ENCODE assay signal across 8 mouse cellular contexts in genomic region chr15:77969940-77970469, GRCm38 (mm10). TPM values are rescaled to one million over a fixed set of nuclear protein-coding genes. Genes with fewer than 3 reads are reported as not detected.
DNase-seq lines count a peak whose midpoint lies in the region; ATAC-seq and TF ChIP-seq lines count a peak whose summit lies in the region.

No protein-coding gene starts in this region.

- no peaks in the 10 kb centered on the region for H3K27me3 ChIP-seq in testis, adult 2 months (ENCODE audit: control insufficient read depth, insufficient read depth, low read length)
- no peaks in the 10 kb centered on the region for H3K27me3 ChIP-seq in liver, embryonic 12.5 days (replicated peaks)

- H3K4me2 ChIP-seq in liver, embryonic 12.5 days: peak overlapping the region; percentile 83

- under 1% methylated on average over 15 of the region's 15 CpGs for WGBS in liver, embryonic 12.5 days (ENCODE audit: insufficient replicate concordance)

- peak overlapping the region; percentile 75 for H3K27ac ChIP-seq in testis, adult 2 months (ENCODE audit: control insufficient read depth, insufficient read depth, low read depth, low read length)
- peak overlapping the region; percentile 96 for H3K27ac ChIP-seq in liver, embryonic 12.5 days

- TF ChIP-seq POLR2A in testis, adult 2 months (IDR thresholded peaks at IDR 0.05; ENCODE audit: control insufficient read depth, low read depth, low read length): no peak

- peaks cover 7% of the 10 kb centered on the region for H3K36me3 ChIP-seq in testis, adult 2 months (ENCODE audit: control insufficient read depth, insufficient read depth, low read length)
- H3K36me3 ChIP-seq in liver, embryonic 12.5 days: peaks cover 42% of the 10 kb centered on the region

- no peak for TF ChIP-seq CTCF in testis, adult 2 months (IDR thresholded peaks at IDR 0.05; ENCODE audit: control insufficient read depth, insufficient read depth, insufficient replicate concordance, low read depth, low read length)

- peak overlapping the region; percentile 94 for H3K4me3 ChIP-seq in testis, adult 2 months (ENCODE audit: control insufficient read depth, low read depth, low read length)
- peak overlapping the region; percentile 86 for H3K4me3 ChIP-seq in liver, embryonic 12.5 days

- H3K4me1 ChIP-seq in testis, adult 2 months (ENCODE audit: control insufficient read depth, insufficient read depth, low read length): peaks cover 8% of the 10 kb centered on the region
- peaks cover 85% of the 10 kb centered on the region for H3K4me1 ChIP-seq in liver, embryonic 12.5 days

- peak overlapping the region; percentile 95 for H3K9ac ChIP-seq in liver, embryonic 12.5 days

- no peaks in the 10 kb centered on the region for H3K9me3 ChIP-seq in liver, embryonic 12.5 days (replicated peaks)

- ATAC-seq in liver, embryonic 12.5 days: 0 out of 2 replicates have a peak, but pooled peaks have one; percentile 0

- DNase-seq in cerebellum, adult 11-12 months: peak; percentile 60
- DNase-seq in cerebellum, postnatal 25 days: no peak
- no peak for DNase-seq in testis, postnatal 10 days (ENCODE audit: low spot score)
- DNase-seq in c-Kit-positive CD71-positive TER-119-positive erythroid progenitor cells, embryonic 14.5 days (ENCODE audit: low spot score): no peak
- DNase-seq in frontal cortex, postnatal 36 days (ENCODE audit: low spot score in 2 of 2): no peak
- no peak for DNase-seq in left cerebral cortex, adult 9 months (ENCODE audit: low spot score in 2 of 2)

RNA-seq across cellular contexts. Expression of gene Eif3d, which starts 0.6 kb away (rescaled TPM):
- polyA plus RNA-seq in testis, adult 2 months (2012; rRNA removed): 126 and 139 TPM in 2 replicates
- polyA plus RNA-seq in liver, embryonic 12.5 days (2016; fragmentation: Nextera tagmentation; extraction: Ambion mirVana): 257 and 271 TPM in 2 replicates

RNA-seq across cellular contexts. Expression of gene Foxred2, which starts 13.5 kb away (rescaled TPM):
- 1.0 and 4.0 TPM in 2 replicates for polyA plus RNA-seq in testis, adult 2 months (2012; rRNA removed)
- polyA plus RNA-seq in liver, embryonic 12.5 days (2016; fragmentation: Nextera tagmentation; extraction: Ambion mirVana): 1.3 and 1.7 TPM in 2 replicates

RNA-seq across cellular contexts. Expression of gene Txn2, which starts 41.2 kb away (rescaled TPM):
- 133 and 144 TPM in 2 replicates for polyA plus RNA-seq in testis, adult 2 months (2012; rRNA removed)
- polyA plus RNA-seq in liver, embryonic 12.5 days (2016; fragmentation: Nextera tagmentation; extraction: Ambion mirVana): 239 and 249 TPM in 2 replicates
